Mouse (Mus musculus): ENCODE measurements around the gene Adcy2.

The Adcy2 gene

GRCm38 (mm10) chr13:68998918-68999801 lies at the start of gene Adcy2:
Gene Adcy2 (minus strand): TSS chr13:68999541.
- in situ Hi-C loops (cut with MboI; ENCODE audit: unreplicated experiment in 2 of 2), result no loop called here

DNA sequence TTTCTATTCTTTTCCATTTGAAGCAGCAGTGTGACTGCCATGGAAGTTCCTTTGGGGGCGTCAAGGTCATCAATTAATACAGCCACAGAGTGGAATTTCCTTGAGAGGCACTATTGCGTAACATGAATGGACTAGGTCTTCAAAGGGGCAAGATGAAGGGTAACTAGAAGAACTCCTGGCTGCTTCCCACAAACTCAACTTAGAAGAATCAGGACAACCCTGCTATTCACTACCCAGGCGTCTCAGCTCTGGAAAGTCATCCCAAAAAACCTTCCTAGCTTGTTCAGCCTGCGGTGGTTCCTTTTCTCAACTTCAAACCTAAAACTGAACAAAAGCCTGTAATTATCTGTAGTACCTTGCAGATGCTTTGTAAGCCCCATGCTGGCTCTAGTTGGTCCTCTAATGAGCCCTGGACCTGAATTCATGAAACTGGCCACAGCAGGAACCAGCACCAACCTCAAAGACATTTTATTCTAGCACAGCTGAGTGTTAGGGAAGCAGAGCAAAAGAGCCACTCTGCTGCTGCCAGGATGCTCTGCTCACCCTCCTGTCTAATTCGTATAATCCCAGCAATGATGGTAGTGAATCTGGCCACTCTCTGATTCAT lies 37.8 kb upstream of the Adcy2 start:
- in situ Hi-C loops (cut with MboI; ENCODE audit: unreplicated experiment in 2 of 2), result no loop called here

- in situ Hi-C loops (cut with MboI; ENCODE audit: unreplicated experiment in 2 of 2), result no loop called here
Measured at GRCm38 (mm10) chr13:69034621-69035020, 35.3 kb upstream of the Adcy2 start.

GRCm38 (mm10) chr13:69033532-69033931 lies 34.2 kb upstream of the Adcy2 start:
- in situ Hi-C loops (cut with MboI; ENCODE audit: unreplicated experiment in 2 of 2), result no loop called here

GRCm38 (mm10) chr13:69029078-69029757 lies 29.9 kb upstream of the Adcy2 start:
- in situ Hi-C loops (cut with MboI; ENCODE audit: unreplicated experiment in 2 of 2), result no loop called here

GRCm38 (mm10) chr13:69024964-69025363 lies 25.6 kb upstream of the Adcy2 start:
- in situ Hi-C loops (cut with MboI; ENCODE audit: unreplicated experiment in 2 of 2), result no loop called here

- in situ Hi-C loops (cut with MboI; ENCODE audit: unreplicated experiment in 2 of 2), result no loop called here
Measured at GRCm38 (mm10) chr13:69023239-69023638, 23.9 kb upstream of the Adcy2 start.

DNA sequence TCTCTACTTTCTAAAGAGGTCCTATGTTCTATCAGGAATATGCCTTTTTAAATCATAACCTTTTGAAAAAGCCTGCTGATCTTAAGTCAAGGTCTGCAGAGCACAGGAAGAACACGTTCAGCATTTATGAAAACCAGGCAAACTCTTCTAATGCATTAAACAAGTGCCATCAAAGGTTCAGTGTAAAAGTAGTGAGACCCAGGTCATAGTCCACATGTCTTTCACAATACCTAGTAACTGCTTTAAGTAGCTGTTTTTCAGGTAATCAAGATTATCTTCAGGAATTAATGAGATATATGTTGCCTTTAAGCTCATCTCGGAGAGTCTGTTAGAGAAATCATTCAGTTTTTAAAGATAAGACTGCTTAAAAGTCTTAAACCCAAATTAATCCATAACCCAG lies 21.2 kb upstream of the Adcy2 start:
- in situ Hi-C loops (cut with MboI; ENCODE audit: unreplicated experiment in 2 of 2), result no loop called here

DNA sequence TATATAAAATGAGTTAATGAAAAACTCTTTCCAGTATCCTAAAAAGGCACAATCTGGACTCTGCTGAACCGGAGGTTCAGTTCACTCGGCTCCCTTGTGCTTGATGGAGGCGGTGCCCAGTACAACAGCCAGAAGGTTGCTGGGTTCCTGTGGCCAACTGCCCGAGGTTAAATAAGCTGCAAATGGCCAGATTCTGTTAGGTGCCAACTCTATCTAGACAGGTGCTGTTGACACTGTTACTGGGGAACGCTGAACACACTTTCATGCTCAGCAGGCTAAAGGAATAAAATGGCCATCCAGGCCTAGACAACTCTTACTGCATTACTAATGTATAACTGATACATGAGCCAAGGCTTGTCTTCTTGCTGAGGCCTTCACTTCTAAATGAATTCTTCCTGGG lies 7.6 kb upstream of the Adcy2 start:
- in situ Hi-C loops (cut with MboI; ENCODE audit: unreplicated experiment in 2 of 2), result no loop called here

DNA sequence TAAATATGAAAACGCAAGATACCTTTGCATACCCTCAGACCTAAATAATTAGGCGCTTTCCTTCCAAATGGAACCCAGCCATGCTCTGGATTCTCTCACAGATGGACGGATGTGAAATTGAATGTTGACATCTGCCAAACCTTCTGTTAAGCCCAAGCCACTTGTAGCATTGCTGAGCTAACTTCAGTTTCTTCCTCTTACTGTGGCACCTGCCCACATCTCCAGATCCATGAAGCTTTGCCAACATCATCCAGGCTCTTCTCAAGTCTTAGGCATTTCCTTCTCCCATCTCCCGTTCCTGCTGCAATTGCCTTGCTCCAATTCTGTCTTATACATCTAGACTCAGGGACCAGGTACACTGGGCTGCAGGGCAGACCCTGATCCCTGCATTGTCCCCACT lies 6.8 kb upstream of the Adcy2 start:
- in situ Hi-C loops (cut with MboI; ENCODE audit: unreplicated experiment in 2 of 2), result no loop called here

- in situ Hi-C loops (cut with MboI; ENCODE audit: unreplicated experiment in 2 of 2), result no loop called here
Measured at GRCm38 (mm10) chr13:69004406-69004805, 5.1 kb upstream of the Adcy2 start.

DNA sequence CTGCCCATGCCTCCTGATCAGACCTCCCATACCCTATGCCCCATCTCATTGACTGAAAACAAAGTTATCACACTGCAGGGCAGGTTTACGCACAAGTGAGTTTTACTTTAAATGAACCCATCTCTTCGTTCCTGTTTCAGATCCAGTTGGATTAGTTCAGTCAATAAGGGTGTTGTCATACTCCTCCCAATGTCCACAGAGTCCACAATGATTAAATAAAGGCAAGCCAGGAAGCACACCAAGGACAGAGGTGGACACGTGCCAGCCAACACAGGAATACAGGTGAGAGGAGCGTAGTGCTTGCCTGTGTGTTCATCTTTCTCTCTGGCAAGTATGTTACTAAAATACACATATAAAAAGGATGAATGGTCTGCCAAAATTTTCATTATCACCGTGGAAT lies 3.3 kb upstream of the Adcy2 start:
- in situ Hi-C loops (cut with MboI; ENCODE audit: unreplicated experiment in 2 of 2), result no loop called here

- in situ Hi-C loops (cut with MboI; ENCODE audit: unreplicated experiment in 2 of 2), result no loop called here
Measured at GRCm38 (mm10) chr13:69002173-69002572, 2.8 kb upstream of the Adcy2 start.

DNA sequence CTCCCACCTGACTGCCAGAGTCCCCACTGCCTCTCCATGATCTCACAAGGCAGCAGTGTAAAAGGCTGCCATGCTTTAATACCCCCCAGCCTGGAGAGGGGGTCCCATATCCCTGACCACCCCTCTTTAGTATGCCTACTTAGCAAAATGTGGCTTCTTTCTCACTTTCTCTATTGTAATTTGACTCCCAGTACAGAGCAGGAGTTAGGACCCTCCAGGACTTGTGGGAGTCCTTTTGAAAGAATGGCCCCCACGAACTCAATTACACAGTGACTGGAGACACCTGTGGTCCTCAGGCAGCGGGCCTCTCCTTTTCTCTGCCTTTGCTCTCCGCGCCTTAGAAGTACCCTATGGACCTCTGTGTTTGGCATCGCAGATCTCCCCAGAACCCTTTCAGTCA lies 485 bp upstream of the Adcy2 start:
- in situ Hi-C loops (cut with MboI; ENCODE audit: unreplicated experiment in 2 of 2), result no loop called here

DNA sequence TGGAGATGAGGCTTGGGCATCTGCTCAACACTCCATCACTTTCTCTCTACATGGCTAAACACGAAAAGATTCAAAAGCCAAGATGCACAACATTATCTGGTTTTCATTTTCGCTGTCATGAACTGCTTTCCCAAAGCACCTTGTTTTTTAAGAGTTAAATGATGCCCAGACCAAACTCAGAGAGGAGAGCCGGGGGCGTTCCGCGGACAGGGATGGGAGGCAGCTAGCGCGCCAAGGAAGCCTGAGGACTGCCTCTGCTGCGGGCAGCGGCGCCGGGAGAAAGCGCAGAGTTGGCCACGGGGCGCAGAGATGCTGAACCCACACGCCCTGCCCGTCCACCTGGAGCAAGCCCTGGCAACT lies 803 bp downstream of the Adcy2 start:
- in situ Hi-C loops (cut with MboI; ENCODE audit: unreplicated experiment in 2 of 2), result no loop called here

DNA sequence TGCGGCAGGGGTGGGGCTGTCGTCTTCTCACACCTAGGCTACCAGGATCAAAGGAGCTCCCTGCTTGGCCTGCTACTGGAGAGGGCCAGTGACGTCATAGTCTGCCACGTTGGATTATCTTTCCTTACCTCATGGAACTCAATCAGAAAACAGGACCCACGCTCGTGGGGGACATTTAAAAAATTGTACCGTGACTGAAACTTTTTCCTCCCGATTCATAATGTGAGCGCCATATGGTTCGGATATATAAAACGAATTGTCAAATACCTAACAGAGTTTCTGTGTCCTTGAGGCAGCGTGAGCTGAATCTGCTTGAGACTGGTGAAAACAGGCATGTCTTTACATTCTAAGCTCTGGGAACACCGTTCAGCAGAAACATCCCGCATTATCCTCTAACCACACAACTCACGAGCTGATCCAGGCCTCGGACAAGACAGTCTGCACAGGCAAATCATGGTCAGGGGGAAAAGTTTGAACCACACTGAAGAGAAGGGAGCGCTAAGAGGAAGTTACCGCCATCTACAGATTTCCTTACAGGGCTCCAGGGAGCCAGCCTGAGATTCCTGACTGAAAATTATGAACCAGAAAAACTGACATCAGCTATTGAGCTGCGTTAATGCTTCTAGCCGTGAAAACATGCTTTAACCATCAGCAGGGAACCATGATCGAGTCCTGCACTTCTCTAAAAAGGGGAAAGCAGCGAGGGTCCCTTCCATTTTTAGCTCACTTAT lies 1.4 kb downstream of the Adcy2 start:
- in situ Hi-C loops (cut with MboI; ENCODE audit: unreplicated experiment in 2 of 2), result no loop called here

- in situ Hi-C loops (cut with MboI; ENCODE audit: unreplicated experiment in 2 of 2), result no loop called here
Measured at GRCm38 (mm10) chr13:68997386-68997785, 2.0 kb downstream of the Adcy2 start.

DNA sequence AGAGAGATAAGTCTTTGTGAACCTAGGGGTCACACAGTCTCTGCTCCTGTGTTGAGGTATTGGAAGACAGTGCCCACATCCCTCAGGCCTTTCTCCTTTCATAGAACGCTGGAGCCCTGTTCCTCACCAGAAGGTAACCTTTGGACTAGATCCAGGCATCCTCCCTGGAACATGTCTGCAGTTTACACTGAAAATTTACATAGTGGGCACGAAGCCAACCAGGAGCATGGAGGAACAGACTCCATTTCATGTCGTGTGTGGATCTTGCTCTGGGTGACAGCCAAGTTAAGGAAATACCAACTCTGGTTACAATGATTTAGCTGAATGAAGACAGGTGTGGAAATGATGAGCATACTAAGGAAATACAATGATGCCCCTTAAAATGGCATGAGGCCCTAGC lies 2.7 kb downstream of the Adcy2 start:
- in situ Hi-C loops (cut with MboI; ENCODE audit: unreplicated experiment in 2 of 2), result no loop called here

DNA sequence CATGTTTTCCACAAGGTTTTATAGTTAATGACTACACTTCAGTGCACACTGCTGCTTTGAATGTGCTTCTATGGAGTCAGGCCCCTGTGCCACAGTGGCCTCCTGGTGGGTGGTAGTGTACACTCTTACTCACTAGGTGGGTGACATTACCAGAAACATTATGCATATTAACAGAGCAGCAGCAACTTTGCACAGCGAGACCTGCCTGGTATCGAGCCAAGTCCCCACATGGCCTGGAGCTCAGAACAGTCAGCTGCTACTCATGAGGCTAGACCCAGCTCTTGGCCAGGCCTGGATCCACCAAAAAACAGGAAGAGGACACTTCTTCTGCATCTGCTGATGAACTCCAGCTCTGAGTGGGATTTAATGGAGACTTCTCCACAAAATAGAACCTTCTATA lies 13.6 kb downstream of the Adcy2 start:
- in situ Hi-C loops (cut with MboI; ENCODE audit: unreplicated experiment in 2 of 2), result no loop called here

GRCm38 (mm10) chr13:68984000-68984399 lies 15.3 kb downstream of the Adcy2 start:
- in situ Hi-C loops (cut with MboI; ENCODE audit: unreplicated experiment in 2 of 2), result no loop called here

GRCm38 (mm10) chr13:68981048-68981447 lies 18.3 kb downstream of the Adcy2 start:
- in situ Hi-C loops (cut with MboI; ENCODE audit: unreplicated experiment in 2 of 2), result no loop called here
